Mouse (Mus musculus): ENCODE data around the gene Krtap9-3. TPM values are rescaled to one million over a fixed set of nuclear protein-coding genes. Genes with fewer than 3 reads are reported as not detected.
"Not testable (repeated sequence)": the region's sequence is repeated elsewhere in the genome, so short reads cannot be mapped to it uniquely, and the experiment has no call there.

Gene Krtap9-3
- total RNA-seq (2021) = not detected
- long read RNA-seq, experiment 1 = 0 reads
- long read RNA-seq, experiment 2 = 0 reads

GRCm38 (mm10) chr11:99597742-99598141, at the start of gene Krtap9-3:
TSS of gene Krtap9-3 (minus strand) at chr11:99598105.
- not testable (repeated sequence) for DNase-seq (ENCODE audit: low spot score in 2 of 2)

GRCm38 (mm10) chr11:99646444-99646843, 48.5 kb upstream of the Krtap9-3 start:
- peak in 1 of 2 experiments; percentile 3 for DNase-seq (ENCODE audit: low spot score in 2 of 2)

GRCm38 (mm10) chr11:99644351-99644750, 46.4 kb upstream of the Krtap9-3 start:
- DNase-seq (ENCODE audit: low spot score in 2 of 2) = peak in 1 of 2 experiments; percentile 43

- DNase-seq (ENCODE audit: low spot score in 2 of 2) = not testable (repeated sequence)
Observed at GRCm38 (mm10) chr11:99643635-99644139, 45.8 kb upstream of the Krtap9-3 start, which contains the start of gene Krtap4-7. TSS of gene Krtap4-7 (minus strand) at chr11:99644089.

- DNase-seq (ENCODE audit: low spot score in 2 of 2) = no peak
Observed at GRCm38 (mm10) chr11:99640926-99641325, 43.0 kb upstream of the Krtap9-3 start.

- DNase-seq (ENCODE audit: low spot score in 2 of 2) = no peak
Observed at GRCm38 (mm10) chr11:99637086-99637485, 39.2 kb upstream of the Krtap9-3 start.

GRCm38 (mm10) chr11:99634653-99635134, 36.8 kb upstream of the Krtap9-3 start, which contains the start of gene Krtap4-2:
TSS of gene Krtap4-2 (minus strand) at chr11:99635084.
- DNase-seq (ENCODE audit: low spot score in 2 of 2) = no peak

GRCm38 (mm10) chr11:99633293-99633692, 35.4 kb upstream of the Krtap9-3 start:
- DNase-seq (ENCODE audit: low spot score in 2 of 2) = no peak

GRCm38 (mm10) chr11:99630890-99631289, 33.0 kb upstream of the Krtap9-3 start:
- DNase-seq (ENCODE audit: low spot score in 2 of 2) = no peak

GRCm38 (mm10) chr11:99628138-99628537, 30.2 kb upstream of the Krtap9-3 start, which contains the start of gene Krtap4-1:
TSS of gene Krtap4-1 (minus strand) at chr11:99628238.
- DNase-seq (ENCODE audit: low spot score in 2 of 2) = no peak

GRCm38 (mm10) chr11:99620335-99620734, 22.4 kb upstream of the Krtap9-3 start, which contains the start of gene Gm11562:
TSS of gene Gm11562 (minus strand) at chr11:99620435.
- DNase-seq (ENCODE audit: low spot score in 2 of 2) = no peak

- no peak for DNase-seq (ENCODE audit: low spot score in 2 of 2)
Observed at GRCm38 (mm10) chr11:99614796-99615363, 17.0 kb upstream of the Krtap9-3 start, which contains the start of gene Krtap2-4. TSS of gene Krtap2-4 (minus strand) at chr11:99614846.

GRCm38 (mm10) chr11:99610089-99610488, 12.2 kb upstream of the Krtap9-3 start, which contains the start of gene Gm11937:
TSS of gene Gm11937 (minus strand) at chr11:99610189.
- not testable (repeated sequence) for DNase-seq (ENCODE audit: low spot score in 2 of 2)

GRCm38 (mm10) chr11:99609126-99609525, 11.2 kb upstream of the Krtap9-3 start:
- peak; percentile 13 to 52 for DNase-seq (ENCODE audit: low spot score in 2 of 2)

- DNase-seq (ENCODE audit: low spot score in 2 of 2) = not testable (repeated sequence)
Observed at GRCm38 (mm10) chr11:99603208-99603607, 5.3 kb upstream of the Krtap9-3 start, which contains the start of gene Gm11938. TSS of gene Gm11938 (minus strand) at chr11:99603308.

GRCm38 (mm10) chr11:99590981-99591380, 6.9 kb downstream of the Krtap9-3 start, which contains the start of gene Krtap1-3:
TSS of gene Krtap1-3 (minus strand) at chr11:99591339.
- no peak for DNase-seq (ENCODE audit: low spot score in 2 of 2)

- DNase-seq (ENCODE audit: low spot score in 2 of 2) = peak; percentile 46 to 77
Observed at GRCm38 (mm10) chr11:99585096-99585495, 12.8 kb downstream of the Krtap9-3 start.

GRCm38 (mm10) chr11:99583245-99583704, 14.6 kb downstream of the Krtap9-3 start, which contains the start of gene Krtap1-4:
TSS of gene Krtap1-4 (minus strand) at chr11:99583654.
- no peak for DNase-seq (ENCODE audit: low spot score in 2 of 2)

- DNase-seq (ENCODE audit: low spot score in 2 of 2) = no peak
Observed at GRCm38 (mm10) chr11:99581564-99581963, 16.3 kb downstream of the Krtap9-3 start.

GRCm38 (mm10) chr11:99581051-99581450, 16.9 kb downstream of the Krtap9-3 start:
- DNase-seq (ENCODE audit: low spot score in 2 of 2) = no peak

- no peak for DNase-seq (ENCODE audit: low spot score in 2 of 2)
Observed at GRCm38 (mm10) chr11:99580636-99581035, 17.3 kb downstream of the Krtap9-3 start, which contains the start of gene Krtap1-5. TSS of gene Krtap1-5 (minus strand) at chr11:99581016.

GRCm38 (mm10) chr11:99574106-99574505, 23.8 kb downstream of the Krtap9-3 start:
- peak; percentile 60 to 65 for DNase-seq (ENCODE audit: low spot score in 2 of 2)
